Mouse (Mus musculus) adrenal gland, postnatal 10 days (tissue): ENCODE results near the gene Nup62. TPM values are rescaled to one million over a fixed set of nuclear protein-coding genes. Genes with fewer than 3 reads are reported as not detected.

Experiments
- DNase-seq: peaks from one replicate; pipeline ENCODE4 v3.0.0; 2021; ENCODE audit warnings: mixed read lengths
- total RNA-seq, 2 experiments: library from RNA; stranded (reverse); gene quantifications; 2 replicates each; pipeline ENCODE4 v1.2.3; 2021

Nup62 gene
- total RNA-seq, 2 experiments from 2014 or later = 44.3 to 47.1 TPM

GRCm38 (mm10) chr7:44818751-44819235, 2.9 kb downstream of the Nup62 start:
- peak; percentile 83 for DNase-seq

DNA sequence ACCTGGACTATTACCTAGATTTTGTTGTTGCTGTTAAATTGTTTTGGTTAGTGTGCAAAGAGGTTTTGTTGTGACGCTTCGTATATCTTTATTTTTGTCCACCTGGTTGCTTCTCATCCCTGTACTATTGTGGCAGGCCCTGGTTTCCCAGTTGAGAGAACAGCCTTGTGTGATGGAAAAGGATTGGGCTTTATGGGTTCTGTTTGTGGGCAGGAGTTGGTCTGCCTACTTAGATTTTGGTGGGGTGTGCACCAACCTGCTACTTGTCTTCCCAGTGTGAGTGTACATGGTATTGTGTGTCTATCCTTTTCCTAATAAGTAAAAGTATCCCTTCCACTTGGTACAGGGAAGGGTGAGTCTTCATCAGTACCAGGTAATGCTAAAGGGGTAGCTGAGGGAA, 3.5 kb downstream of the Nup62 start:
- DNase-seq = peak; percentile 7

GRCm38 (mm10) chr7:44819863-44820262, 4.0 kb downstream of the Nup62 start:
- DNase-seq = peak; percentile 64

DNA sequence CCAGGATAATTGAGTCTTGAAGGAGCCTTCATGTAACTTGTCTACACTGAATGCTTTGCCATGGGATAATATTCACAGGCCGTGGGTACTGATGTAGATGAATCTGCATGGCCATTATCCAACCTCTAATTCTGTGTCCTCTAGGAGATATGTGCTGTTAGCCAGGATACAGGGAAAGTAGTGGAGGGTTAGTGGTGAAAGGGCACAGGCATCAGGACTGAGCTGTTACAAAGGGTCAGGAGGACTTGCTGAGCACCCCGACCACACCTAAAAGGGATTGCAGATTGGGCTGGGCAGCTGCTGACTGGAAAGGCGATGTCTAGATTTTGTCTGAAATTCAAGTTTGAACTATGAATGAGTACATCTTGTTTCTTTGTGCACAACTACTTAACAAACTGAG, 4.6 kb downstream of the Nup62 start:
- peak; percentile 1 for DNase-seq

DNA sequence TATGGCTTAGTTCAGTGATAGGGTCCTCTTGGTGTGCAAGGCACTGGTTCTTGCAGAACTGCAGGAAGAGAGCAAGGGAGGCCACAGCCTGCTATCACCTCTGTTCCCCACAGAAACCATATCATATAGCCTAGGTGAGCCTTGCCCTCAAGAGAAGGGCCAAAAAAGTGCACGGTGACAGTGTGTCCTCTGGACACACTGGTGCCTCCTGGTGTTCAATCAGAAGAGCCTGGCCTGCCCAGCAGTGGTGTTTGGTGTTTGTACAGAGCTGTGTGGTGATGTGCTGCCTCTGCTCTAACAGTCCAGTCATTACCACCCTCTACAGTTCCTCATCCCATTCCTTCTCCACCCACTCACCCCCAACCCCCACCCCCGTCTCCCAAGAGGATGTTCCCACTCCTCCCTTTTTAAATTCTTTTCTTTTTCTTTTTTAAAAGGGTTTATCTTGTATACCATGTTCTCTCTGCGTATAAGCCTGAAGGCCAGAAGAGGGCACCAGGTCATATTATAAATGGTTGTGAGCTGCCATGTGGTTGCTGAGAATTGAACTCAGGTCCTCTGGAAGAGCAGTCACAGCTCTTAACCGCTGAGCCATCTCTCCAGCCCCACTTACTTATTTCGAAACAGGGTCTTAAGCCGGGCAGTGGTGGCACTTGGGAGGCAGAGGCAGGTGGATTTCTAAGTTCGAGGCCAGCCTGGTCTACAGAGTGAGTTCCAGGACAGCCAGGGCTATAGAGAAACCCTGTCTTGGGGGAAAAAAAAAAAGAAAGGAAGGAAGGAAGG, 6.0 kb downstream of the Nup62 start:
- DNase-seq = peak; percentile 12

DNA sequence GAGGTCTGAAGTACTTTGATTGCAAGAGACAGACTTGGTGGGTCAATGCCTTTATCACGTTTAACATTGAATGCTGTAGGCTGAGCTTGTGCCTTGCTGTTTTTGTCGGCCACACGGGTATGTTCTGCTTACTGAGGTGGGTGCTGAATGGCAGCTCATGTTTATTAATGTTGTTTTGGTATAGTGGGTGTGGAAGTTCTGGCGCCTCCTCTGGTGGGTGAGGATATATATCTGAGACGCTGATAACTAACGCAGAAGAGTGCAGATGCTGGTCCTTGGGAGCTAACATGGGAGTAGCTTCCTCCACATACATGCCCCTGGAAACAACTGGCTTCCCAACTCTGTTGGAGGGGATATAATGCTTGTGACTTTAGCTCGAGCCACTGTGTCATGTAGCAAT, 7.5 kb downstream of the Nup62 start:
- DNase-seq = peak; percentile 3

DNA sequence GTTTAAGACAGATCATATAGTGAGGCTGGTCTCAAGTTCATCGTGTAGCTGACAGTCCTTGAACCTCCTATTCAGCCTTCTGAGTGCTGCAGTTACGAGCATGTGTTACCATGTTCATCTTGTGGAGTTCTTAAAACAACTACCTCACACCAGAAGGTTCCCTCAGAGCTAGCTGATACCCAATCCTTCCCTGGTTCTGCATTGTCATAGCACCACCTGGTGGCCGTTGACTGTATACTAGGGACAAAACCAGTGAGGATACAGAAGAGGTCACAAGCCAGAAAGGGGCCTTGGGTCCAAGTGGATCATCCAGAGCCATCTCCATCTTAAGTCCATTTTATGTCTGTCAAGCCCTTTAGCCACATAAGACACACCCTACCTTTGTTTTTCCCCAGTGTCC, 9.0 kb downstream of the Nup62 start:
- peak; percentile 88 for DNase-seq

DNA sequence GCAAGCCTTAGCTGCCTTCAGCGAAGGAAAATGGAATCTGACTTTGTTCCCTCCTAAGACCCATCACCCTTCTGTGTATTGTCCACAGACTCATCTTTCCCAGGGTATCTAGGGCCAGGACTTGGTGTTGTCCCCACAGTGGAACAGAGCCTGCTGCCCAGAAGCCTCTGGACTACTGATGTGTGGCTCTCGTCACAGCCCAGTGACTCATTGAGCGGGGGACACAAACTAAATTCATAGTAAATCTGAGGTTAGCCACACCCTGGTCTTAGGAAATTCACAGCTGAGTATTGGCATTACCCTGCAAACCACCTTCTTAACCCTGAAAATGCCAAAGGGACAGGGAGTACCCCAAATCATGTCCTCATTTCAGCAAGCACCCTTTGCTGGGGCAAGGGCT, 10.9 kb downstream of the Nup62 start:
- no peak for DNase-seq

- DNase-seq = no peak
Measured at GRCm38 (mm10) chr7:44828706-44829105, 12.8 kb downstream of the Nup62 start.

GRCm38 (mm10) chr7:44832763-44833162, 16.9 kb downstream of the Nup62 start:
- DNase-seq = no peak

DNA sequence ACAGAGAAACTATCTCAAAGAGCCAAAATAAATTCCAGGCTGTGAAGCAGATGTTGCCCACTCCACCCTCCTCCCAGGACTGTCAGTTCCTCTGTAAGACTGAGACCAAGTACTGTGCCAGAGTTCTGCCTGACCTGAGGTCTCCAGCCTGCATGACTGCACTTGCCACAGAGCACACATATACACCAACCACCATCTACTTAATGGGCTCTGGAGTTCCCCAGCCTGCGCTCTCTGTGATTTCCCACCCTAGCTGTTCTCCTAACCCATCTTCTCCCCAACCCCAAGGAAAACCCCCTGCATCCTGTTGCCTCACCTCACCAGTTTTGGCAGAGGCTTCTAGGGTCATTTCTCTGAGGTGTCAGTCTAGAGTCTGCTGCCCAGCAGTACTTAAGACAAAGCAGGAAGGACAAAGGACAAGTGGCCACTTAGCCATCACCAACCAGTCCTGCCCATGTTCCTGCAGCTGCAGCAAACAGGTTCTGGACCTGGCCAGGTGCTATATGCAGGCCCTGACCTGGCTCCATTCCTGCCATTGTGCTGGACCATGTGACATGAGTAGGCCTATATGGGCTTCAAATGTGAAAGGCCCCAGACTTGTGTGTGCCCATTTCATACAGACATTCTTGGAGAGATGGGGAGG, 19.6 kb downstream of the Nup62 start:
- DNase-seq = no peak

- no peak for DNase-seq
Measured at GRCm38 (mm10) chr7:44836016-44836404, 20.1 kb downstream of the Nup62 start.

GRCm38 (mm10) chr7:44836423-44837053, 20.6 kb downstream of the Nup62 start:
- DNase-seq = no peak

- no peak for DNase-seq
Measured at GRCm38 (mm10) chr7:44838073-44838472, 22.2 kb downstream of the Nup62 start.

GRCm38 (mm10) chr7:44839171-44839490, 23.2 kb downstream of the Nup62 start:
- no peak for DNase-seq

DNA sequence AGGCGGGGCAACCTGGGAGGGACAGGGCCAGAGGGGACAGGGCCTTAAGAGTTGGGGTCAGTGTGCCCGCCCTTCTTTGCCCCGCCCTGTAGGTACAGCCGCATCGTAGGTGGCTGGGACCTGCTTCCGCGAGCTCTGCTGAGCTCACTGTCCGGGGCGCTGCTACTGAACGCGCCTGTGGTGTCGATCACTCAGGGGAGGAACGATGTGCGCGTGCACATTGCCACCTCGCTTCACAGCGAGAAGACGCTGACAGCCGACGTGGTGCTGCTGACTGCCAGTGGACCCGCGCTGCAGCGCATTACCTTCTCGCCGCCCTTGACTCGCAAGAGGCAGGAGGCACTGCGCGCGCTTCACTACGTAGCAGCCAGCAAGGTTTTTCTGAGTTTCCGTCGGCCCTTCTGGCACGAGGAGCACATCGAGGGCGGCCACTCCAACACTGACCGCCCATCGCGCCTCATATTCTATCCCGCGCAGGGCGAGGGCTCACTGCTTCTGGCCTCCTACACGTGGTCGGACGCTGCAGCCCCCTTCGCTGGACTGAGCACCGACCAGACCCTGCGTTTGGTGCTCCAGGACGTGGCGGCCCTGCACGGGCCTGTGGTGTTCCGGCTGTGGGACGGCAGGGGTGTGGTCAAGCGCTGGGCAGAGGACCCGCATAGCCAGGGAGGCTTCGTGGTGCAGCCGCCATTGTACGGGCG, 23.8 kb downstream of the Nup62 start:
- DNase-seq = peak; percentile 64

GRCm38 (mm10) chr7:44840426-44840825, 24.5 kb downstream of the Nup62 start:
- no peak for DNase-seq

DNA sequence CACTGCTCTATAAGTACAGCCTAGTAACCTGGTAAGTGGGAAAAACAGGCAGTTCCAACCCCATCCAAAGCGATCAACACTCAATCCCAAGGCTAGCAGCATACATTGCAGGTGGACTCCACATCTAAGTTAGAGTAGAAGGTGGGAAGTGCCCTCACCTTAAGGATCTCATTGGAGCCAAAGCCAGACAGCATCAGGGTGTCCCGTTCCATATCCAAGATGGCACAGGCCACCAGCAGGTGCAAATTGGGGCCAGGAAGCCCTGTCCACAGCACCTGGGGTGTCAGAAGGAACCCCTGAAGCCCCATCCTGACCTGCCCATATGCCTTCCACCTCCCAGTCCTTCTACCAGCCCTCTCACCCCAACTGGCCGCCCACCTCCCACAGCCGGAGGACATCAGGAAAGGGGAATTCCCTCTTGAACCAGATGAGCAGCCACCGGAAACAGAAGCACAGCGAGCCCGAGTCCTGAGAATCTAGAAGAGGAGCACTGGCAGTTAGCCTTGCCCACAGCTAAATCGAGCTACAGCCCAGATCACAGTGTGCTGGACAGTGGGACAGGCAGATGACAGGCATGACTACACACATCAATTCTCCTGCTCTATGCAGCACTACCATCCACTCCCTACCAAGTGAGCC, 26.1 kb downstream of the Nup62 start:
- DNase-seq = no peak

DNA sequence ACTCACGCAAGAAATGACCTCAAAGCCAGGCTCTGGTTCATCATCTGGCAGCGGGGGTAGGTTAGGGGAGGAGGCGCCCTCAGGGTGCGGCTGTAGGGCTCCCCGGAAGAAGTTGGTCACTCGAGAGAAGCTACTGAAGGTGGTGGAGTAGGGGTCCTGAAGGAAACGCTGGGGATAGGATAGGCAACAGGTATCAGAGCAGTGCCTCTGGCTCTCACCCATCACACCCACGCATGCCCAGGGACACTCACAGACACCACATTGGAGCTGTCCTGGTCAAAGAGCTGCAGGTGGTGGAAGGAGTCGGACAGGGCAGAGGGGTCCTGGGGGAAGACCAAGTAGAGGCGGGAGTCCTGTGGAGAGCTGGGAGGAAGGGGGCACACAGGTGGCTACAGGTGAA, 29.1 kb downstream of the Nup62 start:
- no peak for DNase-seq

GRCm38 (mm10) chr7:44846804-44847203, 30.9 kb downstream of the Nup62 start:
- DNase-seq = no peak

DNA sequence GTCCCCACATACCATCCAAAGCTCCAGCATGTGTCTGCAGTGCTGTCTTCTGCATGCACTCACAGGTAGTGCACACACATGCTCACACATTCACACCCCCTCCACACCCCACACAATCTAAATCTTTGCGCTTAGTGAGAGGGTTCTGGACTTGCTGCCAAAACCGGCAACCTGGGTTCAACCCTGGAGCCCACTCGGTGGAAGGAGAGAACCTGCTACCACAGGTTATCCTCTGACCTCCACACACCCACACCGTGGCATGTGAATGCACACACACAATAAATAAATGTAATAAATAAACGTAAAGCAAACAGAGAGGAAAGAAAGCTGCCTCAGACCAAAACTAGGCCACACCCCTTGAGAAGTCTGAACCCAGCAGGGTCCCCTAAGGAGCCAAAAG, 31.9 kb downstream of the Nup62 start:
- no peak for DNase-seq
